Mouse (Mus musculus) 3134 (cell line): Measurements from ENCODE around the gene Hrh2.

Experiments used
- DNase-seq: peaks from one replicate; pipeline ENCODE4 v3.0.0-alpha.2; 2011; ENCODE audit warnings: low spot score; ENCODE audit not compliant: insufficient read length; ENCODE audit errors: extremely low read depth

Gene Hrh2

DNA sequence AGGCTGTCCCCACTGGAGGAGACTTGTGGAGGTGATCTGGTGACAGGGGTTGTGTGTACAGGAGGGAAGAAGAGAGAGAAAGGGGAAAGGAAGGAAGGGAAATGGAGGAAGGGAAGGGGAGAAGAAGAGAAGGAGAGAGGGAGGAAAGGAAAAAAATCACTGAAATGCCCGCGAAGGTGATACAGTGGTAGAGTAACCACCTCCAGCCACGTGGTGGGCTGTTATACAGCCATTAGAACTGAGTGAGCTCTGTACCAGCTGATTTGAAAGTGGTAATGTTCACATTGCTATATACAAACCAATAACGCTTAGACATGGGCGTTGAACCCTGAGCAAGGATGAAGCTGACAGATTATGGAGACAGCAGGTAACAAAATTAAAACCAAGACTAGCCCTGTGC is 20.6 kb downstream of the Hrh2 start:
- DNase-seq = no peak

- no peak for DNase-seq
These were observed 23.3 kb downstream of the Hrh2 start for GRCm38 (mm10) chr13:54215266-54215665.

DNA sequence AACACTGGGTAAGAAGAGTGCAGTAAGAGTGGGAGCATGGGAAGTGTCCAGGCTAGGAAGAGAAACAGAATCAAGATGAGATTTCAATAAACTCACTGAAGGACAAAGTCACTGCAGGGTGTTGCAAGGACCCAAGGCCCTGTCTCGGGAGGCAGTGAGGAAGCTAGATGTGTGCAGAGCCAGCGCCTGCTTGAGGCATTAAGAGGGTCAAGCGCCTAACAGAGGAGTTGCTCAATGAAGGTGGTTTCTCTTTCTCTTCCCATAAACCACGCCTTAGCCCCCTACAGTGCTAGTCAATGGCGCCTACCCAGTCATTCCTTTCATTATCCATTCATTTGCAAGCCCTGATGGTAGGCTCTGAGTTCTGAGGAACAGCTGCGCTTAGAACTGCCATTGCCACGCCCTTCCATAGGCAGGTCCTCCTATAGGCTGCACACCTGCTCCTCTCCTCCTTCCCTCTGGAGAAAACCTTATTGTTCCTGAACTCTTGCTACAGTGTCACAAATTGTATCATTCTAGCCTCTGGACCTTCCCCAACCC is 23.9 kb downstream of the Hrh2 start:
- no peak for DNase-seq

GRCm38 (mm10) chr13:54218341-54218740 is 26.4 kb downstream of the Hrh2 start:
- DNase-seq = no peak

GRCm38 (mm10) chr13:54221631-54222179 is 29.8 kb downstream of the Hrh2 start:
- no peak for DNase-seq

DNA sequence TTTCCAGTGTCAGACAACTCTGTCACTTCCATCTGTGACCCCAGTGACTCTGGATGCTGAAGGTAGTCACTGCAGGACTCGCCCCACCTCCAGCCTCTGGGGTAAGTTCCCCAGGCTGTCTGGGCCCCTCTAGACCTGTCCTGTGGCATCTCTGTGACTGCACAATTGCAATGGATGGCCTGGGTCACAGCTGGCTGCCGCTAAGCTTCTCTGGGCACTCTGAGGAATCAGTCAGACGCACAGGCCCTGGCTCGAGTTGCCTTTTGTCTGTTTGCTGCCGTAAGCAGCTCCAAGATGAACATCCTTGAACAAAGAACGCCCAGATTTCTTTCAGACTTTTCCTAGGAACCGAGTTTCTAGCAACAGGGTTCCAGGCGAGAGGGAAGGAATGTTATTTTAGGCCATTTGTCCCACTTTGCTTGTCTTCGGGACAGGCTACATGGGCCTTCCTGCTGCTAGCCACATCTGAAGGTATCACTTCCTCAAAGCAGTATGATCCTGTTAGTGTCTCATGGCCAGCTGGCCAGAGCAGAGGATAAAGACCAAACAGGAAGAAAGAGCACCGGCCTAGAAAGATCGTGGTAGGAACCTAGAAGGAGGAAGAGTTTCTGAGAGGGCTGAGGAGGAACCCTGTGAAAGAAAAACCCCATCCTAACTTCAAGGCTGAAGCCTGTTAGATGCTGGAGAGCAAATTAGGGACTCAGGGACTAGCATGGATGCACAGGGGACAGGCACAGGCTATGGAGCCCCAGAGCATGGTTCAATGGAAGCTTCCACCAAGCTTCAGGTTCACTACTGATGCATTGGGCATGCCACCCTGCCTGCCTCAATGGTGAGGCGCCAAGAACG is 31.2 kb downstream of the Hrh2 start:
- no peak for DNase-seq

DNA sequence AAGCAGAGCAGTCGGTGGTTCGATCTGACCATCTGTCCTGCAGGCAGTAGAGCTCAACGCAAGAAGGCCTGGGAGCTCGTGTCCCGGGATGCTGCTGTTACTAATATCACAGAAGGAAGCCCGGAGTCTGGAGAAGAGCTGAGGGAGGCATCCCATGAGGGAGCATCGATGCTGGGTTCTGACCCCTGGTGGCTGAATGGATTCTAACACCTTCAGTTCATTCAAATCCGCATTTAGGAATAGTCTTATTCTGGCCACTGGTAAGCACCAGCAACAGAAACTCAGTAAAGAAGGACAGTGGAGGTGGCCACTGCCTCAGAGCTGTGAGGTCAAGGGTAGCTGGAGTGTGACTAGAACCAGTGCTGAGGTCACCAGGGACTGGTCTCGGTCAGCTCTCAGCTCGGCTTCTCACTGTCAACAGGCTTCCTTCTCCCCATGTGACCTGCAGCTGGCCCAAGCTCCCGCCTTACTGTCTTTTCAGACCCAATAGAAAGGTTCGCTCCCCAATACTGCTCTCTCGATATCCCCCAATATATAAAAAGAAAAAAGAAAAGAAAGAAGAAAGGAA is 36.1 kb downstream of the Hrh2 start:
- DNase-seq = no peak

DNA sequence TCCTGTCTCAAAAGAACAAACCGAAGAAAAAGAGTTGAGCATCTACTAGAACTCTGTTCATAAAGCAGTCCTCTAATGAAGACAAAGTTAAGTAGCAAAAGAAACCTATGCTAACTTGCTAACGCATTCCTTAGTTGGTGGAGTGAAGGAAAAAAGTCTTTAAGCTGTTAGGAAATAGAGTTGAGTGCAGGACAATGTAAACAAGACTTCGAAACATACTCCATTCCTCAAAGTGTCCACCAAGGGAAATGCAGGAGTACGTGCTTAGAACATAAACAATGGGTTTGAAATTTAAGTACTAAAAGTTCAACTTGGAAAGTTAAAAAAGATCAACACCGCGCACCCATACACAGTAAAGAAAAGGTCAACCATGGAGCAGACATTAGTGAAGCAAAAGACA is 38.2 kb downstream of the Hrh2 start:
- DNase-seq = no peak

DNA sequence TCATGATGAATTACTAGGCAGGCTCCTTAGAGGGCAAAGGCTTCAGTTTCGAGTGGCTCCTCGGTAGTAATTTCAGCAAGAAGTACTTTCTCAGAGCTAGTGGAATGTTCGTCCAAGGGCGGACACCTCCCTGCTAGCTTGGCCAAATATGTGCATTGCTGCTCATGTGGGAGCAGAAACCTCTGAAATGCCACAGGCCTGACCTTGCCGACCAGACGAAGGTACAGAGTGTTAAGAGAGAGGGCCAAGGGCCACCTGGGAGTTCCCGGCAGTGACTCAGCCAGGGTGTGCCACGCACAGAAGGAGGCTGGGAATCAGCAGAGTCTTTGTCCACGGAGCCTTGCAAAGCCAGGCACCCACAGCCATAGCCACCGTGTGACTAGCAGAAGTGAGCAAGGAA is 39.9 kb downstream of the Hrh2 start:
- peak; percentile 61 for DNase-seq

DNA sequence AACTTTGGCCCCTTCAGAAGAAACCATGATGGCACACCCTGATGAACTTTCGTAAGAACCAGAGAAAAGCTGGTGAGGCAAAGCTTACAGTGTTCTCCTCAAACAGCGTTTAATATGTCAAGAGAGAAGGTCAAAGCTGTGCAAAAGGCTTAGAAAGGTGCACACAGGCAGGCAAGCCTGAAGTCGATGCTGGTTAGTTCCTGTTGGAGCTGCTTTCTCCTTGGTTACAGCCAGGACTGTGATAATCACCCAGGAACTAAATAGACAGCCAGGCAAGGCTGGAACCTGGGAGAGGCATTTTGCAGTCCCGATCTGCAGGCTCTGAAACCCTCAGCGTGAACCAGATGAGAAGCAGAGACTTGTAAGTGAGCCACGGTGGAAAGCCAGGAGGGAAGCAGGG is 45.6 kb downstream of the Hrh2 start:
- DNase-seq = no peak

DNA sequence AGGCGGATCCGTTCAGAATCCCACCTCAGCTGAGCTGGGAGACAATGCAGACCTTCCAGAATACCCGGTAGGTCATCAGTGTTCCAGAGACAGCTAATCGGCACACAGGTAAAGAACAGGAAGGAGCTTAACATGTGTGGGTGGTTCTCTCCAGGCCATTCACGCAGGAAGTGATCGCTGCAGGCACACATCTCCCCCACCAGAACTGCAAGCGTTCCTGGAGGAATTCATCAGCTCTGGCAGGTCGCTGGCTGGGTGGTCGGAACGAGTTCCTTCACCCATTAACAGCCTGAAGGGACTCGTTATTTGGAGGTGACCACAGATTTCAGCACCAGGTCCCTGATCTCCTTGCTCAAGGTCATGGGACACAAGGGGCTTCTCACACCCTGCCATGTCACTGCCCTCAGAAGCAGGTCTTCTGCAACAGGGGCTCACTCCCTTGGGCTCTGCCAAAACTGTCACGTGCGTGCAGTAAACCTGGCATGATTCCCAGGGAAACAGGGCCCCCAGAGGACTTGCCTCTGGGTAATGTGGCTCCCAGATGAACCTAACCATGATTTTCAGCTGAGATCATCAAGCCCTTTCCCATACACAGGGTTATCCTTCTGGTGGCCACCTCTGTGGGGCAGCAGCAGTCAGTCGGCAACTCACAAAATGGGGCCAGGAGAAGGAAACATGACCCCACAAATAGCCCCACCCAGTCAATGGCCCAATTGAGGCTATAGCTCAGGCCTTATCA is 46.8 kb downstream of the Hrh2 start:
- no peak for DNase-seq

GRCm38 (mm10) chr13:54242380-54242779 is 50.5 kb downstream of the Hrh2 start:
- DNase-seq = no peak

GRCm38 (mm10) chr13:54245204-54245603 is 53.3 kb downstream of the Hrh2 start:
- no peak for DNase-seq

GRCm38 (mm10) chr13:54247545-54247944 is 55.6 kb downstream of the Hrh2 start:
- DNase-seq = peak; percentile 47

GRCm38 (mm10) chr13:54248436-54248995 is 56.6 kb downstream of the Hrh2 start:
- no peak for DNase-seq

GRCm38 (mm10) chr13:54249007-54249406 is 57.1 kb downstream of the Hrh2 start:
- peak; percentile 75 for DNase-seq

DNA sequence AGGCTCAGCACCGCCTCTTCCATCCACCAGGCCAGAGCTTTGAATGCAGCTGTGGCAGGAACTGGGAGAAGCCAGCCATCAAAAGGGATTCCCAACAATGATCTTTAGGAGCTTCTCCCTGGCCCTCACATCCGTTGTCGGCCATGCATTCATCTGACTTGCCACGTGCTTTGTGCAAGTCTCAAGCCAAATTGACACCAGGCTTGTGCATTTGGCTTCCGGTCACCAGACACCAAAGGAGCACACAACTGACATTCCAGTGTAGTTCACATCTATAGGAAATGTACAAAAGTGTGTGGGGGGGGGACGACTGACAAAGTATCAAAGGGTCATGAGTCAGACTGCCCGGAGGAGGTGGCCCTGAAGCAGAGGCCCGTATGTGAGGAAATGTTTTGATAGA is 58.4 kb downstream of the Hrh2 start:
- no peak for DNase-seq

DNA sequence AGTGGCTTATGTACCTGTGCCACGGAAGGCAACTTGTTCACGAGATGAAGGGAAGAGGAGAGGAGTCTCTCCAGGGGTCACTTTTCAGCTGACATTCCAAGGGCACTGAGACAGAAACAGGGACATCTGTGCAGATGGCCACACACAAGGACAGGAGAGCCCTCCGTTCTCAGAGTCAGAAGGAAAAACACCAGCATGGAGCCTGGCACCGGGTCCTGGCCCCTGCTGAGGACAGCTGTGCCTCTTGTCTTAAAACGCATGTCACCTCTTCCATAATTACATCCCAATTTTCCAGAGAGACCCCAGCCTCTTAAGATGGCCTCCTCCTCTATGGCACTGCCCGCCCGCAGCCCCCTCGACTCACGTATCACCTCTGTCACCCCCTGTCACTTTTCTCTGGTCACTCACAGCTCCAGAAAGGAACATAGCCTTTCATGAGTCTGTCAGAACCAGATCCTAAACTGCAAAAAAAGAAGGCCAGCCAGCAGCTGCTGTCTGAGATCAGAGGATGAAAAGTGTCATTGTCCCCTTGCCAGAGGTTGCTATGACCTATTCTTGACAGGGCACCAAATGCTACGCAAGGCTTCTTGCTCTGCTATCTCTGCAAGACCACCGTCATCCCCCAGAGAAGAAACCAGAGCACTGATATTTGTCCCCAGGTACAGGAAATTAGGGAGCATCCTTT is 59.8 kb downstream of the Hrh2 start:
- DNase-seq = no peak

DNA sequence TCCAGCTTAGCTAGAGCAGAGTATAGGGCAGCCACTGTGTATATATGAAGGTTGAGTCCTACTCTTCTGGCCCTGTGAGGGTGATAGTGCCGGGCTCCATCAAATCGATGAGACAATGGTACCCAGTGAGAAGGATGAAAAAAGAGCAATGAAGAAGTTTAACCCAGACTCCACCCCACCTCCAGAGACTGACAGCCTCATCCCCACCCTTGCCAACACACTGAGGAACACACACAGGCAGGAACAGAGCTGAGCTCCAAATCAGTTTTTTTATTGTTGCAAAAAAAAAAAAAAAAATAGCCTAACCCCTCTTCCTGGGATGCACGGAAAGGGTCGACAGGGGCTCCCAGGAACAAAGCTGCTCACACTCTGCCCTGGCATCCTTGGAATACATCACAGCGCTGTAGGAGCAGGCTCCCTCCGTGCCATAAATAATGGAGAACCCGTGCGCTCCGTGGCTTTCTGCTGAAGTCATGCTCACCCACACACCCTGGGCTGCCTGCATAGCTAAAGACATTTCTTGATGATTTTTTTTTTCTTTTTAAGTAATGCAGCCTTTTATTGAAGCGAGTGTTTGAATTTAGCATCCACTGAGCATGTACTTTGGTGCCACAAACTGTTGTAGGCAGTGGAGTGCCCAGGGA is 65.8 kb downstream of the Hrh2 start:
- no peak for DNase-seq

DNA sequence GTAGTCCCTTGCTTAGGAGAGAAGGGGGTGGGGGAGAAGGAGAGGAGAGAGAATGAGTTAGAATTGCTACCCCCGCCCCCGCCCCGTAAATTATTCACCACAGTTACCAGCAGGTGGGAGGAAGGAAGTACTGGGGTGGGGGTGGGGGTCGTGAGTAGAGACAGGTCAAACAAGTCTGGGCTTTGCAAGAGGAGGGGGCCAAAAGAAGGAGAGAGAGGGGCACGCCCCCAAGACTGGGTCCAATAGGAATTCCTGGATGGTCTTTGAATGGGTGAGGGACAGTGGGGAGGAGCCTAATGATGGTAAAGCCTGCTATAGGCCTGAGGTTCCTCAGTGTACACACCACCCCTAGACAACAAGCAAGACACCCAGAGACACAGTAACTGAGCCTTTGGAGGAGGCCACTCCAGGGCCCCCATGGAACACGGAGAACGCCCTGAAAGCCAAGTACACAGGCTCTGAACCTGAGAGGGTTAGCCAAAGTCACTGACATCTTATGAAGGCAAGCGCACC is 66.4 kb downstream of the Hrh2 start:
- no peak for DNase-seq
